Mouse (Mus musculus): ENCODE measurements at regions not wholly inside any gene's neighbourhood (a gene's known extent, or its start where the extent isn't known, plus 50 kb on each side); places are given as distances from the start of the nearest gene placed in this dataset.

DNA sequence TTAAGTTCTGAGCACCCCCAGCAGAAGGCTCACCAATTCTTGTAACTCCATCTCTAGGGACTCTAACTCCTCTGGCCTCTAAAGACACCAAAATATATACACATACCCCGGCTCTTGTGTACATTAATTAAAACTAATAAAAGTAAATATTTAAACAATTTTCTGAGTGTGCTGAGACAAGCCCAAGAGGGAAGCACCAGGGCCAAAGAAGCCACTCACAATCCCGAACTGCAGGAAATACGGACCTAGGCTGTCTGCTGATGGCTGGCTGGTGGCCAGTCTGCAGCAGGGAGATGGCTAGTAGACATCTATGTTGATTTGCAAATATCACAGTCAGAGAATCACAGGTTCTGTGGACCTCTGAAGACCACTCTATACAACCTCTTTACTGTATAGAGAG, 113.6 kb upstream of the Ntf3 start:
- TF ChIP-seq POLR2A (IDR thresholded peaks at IDR 0.05; ENCODE audit: insufficient read depth, low read length): no peak
- no peak for TF ChIP-seq CTCF (IDR thresholded peaks at IDR 0.05; ENCODE audit: low read depth, low read length)

All from ES-Bruce4 (cell line).